Mouse (Mus musculus) heart, postnatal 0 days (tissue): ENCODE measurements around the gene Gmds.

Experiments used
- CTCF ChIP-seq: IDR thresholded peaks from 2 replicates; pipeline ENCODE4 v1.5.1; 2016; ENCODE audit warnings: antibody characterized with exemption, control low read depth, low read depth
- EP300 ChIP-seq: IDR thresholded peaks from 2 replicates; pipeline ENCODE4 v1.6.1; 2016; ENCODE audit warnings: antibody characterized with exemption, low read depth

DNA sequence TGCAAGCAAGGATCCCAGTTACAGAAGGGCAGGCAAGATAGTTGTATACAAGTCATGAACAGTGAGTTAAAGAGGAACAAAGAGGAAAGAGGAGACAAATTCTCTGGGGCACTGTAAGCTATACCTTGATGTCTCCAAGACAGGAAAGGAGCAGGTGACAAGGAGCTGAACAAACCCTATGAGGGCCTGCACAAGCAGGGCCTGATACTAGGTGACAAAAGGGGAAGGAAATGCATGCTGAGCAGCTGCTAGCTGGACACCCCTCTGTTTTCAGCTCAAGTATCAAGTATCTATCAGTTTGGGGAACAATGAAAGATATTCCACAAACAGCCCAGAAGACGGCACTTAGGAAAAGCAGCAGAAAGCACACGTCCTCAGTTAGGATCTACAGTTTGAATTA is 193.4 kb downstream of the Gmds start:
- TF ChIP-seq CTCF (no peak), EP300 (no peak)
